Mouse (Mus musculus) thymus, postnatal 0 days (tissue): Measurements from ENCODE around the gene Usp39. TPM values are rescaled to one million over a fixed set of nuclear protein-coding genes. Genes with fewer than 3 reads are reported as not detected.

Experiments used
- DNase-seq: peaks from one replicate; pipeline ENCODE4 v3.0.0-alpha.2; 2015; ENCODE audit warnings: low spot score
- polyA plus RNA-seq: library from polyadenylated mRNA; unstranded; fragments of >200 nt; fragmentation: Nextera tagmentation; extraction: Ambion mirVana; gene quantifications from 2 replicates; pipeline ENCODE4 v1.2.1, GENCODE M21; 2015

Gene Usp39
- polyA plus RNA-seq, 1 experiment from 2014 or later = 51.1 TPM

DNA sequence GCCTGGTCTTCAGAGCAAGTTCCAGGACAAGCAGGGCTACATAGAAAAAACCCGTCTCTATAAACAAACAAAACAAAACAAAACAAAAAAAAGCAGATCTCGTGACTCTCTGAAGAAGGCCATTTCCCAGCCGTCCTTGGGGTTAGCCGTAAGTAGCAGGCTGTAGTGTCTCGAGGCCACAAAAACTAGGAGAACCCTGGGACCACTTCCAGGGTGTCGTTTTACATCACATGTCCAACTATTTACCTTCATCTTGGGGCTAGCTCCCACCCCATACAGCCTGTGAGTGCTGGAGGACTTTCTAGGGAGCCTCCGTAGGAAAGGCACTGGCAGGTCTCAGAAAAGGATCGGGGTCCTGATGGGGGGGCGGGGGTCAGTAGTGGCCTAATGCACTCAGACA is 41.5 kb downstream of the Usp39 start:
- DNase-seq = no peak

DNA sequence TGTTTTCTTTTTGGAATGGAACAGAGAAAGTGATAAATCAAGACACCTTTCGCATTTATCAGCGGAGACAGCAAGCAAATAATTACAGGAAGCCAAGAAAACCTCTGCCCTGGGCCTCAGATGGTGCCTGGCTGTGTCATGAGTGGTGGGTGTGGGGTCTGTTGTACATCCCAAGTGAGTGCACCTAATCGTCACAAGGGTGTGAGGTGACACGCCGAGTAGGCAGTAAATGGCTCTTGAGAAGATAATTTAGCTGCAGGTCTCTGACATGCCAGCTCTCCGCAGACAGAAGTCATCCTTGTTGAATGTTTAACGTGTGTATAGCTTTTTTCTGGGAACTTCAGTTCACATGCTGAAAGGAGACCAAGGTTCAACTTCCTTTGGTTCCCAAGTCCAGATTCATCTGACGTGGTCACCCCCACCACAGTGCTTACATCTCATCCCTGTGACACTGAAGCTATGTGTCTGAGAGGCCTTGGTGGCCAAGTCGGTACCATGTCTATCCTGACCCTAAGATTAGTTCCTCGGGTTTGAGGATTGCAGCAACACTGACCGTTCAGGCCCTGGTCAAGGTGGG is 42.5 kb downstream of the Usp39 start:
- DNase-seq = no peak

DNA sequence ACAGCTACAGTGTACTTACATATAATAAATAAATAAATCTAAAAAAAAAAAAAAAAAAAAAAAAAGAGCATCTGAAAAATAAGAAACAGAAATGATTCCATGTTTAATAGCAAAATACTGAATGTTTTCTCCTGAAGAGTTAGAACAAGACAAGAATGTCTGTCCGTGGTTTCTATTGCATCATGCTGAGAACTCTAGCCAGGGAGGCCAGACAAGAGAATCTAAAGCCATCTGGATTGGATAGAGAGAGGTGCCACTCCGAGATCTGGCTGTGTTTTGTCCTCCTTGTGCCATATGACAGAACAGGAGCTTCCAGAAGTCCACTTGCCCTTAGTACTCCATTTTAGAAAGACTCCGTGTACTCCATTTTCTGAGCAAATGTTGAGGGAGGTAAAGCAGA is 47.2 kb downstream of the Usp39 start:
- DNase-seq = no peak

DNA sequence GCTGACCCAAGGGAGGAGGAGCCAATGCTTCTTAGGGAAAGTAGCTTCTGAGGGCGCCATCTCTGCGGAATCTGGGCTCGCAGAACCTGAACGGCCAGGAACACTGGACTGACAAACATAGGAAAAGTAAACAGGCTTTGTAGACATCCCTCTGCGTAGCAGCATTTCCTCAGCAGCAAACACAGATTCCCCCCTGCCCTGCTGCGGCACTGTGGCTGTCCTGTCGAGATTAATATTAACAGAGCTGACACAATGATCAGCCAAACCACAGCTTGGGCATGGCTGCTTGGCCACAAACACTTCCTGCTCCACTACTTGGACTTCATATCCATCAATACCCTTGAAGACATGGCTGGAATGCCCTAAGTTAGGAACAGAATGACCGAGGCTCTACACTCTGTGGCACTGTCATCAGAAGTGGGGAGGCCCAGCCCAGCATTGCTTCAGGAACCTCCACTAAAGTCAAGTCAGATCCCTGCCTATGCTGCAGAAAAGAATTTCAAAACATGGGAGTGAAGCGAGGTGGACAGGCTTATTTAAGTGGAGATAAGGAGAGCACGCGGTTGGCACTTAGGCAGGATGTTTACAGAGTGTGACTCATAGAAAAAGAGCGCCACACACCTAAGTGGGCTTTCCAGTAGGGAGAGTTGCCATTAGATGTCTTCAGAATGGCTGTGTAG is 51.9 kb downstream of the Usp39 start:
- DNase-seq = no peak

DNA sequence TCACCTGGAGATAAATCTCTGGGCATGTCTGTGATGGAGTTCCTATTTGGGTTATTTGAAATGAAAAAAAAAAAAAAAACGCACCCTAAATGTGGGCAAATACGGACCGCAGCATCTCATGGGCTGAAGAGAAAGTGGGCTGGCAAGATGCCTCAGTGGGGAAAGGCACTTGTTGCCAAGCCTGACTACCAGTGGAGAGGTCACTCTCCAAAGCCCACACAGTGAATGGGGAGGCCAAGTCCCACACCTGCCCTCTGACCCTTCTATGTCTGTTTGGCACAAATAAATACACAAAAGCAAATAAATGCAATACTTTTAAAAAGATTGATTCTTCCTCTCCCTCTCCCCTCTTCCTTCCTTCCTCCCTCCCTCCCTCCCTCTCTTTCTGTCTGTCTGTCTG is 55.5 kb downstream of the Usp39 start:
- DNase-seq = no peak

DNA sequence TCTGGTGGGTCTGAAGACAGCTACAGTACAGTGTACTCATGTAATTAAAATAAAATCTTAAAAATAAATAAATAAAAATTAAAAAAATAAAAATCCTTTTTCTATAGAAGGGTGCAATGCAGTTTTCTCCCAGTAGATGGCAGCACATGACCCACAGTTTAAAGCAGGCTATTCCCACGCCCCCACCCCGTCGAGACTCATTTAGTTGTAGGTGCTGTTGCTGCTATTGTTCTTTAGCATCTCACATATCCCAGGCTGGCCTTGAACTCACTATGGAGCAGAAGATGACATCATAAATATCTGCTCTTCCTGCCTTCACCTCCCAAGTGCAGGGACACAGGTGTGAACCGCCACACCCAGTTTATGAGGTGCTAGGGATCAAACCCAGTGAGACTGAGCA is 61.1 kb downstream of the Usp39 start:
- DNase-seq = peak; percentile 47

DNA sequence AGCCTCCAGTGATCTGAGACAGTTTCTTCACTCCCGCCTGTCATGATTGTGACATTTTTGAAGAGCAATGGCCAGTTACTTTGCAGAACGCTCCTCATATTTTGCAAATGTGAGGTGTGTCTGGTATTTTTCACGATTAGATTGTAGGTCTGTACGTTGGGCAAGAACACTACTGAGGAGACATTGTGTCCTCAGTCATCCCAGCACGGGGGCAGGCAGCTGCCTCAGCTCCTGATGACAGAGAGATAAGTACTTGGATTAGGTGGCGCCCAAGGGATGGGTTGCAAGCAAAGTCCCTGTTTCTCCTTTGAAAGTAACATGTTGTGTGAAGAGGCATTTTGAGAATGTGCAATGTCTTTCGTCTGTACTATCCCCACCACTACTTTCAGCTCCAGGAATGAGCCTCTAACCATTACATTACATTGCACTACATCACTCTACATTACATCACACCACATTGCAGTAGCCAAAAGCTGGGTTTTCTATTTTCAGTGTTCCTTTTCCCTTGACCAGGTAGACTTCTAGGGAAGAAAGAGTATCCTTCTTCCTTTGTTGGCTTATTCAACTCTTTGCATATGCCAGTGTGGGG is 64.5 kb downstream of the Usp39 start:
- DNase-seq = no peak

DNA sequence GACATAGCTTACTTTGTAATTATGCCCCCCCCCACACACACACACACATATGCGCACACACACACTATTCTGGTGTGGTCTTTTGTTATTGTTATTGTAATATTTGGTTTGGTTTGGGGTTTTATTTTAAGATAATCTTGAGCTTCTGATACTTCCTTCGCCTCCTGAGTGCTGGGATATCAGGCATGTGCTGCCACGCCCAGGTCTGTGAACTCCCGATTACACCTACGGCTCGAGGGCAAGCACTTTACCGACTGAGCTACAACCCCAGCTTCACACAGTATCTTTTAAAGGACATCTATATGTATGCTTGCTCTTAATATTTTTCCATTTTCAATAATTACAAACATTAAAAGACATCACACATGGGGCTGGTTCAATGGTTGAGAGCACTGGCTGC is 65.5 kb downstream of the Usp39 start:
- DNase-seq = no peak

DNA sequence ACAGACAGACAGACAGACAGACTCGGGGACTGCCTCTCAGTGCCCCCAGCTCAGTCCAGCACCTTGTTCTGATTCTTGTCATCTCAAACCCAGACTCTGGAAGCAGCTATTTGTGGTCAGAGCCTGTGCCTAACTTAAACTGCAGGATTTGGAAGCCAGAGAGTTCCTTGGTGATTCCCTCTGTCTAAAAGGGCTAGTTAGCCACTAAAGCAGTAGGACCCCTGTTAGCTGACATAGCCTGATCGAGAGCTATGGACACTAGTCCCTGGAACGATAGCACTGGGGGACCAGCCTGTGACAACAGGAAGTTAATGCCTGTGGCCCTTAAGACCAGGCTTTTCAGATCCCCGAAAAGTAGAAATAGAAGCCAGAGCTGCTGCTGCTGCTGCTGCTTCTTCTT is 66.1 kb downstream of the Usp39 start:
- DNase-seq = no peak

DNA sequence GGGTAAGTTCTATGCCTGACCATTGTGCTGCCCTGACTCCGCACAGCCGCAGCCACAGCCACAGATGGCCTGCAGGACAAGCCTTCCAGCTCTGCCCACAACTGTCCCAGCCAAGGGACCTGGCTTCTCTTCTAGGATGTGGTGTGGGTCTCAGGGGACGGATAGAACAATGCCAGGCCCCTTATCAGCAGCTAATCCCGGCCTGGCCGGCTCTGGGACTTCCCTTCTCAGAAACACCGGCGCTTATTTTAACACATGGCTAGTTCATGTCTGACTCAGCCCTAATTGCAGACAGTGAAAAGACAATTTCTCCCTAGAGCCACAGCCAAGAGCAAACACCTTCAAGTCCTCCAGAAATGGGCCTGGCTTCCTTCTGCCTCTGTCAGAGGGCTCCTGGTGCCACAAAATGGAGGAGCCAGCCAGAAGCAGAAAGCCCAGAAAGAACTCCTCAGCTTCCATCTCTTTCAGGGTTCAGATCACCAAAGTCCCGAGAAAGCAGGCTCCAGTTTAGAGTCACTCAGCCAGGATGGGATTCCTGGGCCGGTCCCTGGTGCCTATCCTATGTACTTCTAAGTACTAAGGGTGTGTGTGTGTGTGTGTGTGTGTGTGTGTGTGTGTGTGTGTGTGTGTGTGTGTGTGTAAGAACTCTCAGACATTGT is 67.3 kb downstream of the Usp39 start:
- DNase-seq = no peak

DNA sequence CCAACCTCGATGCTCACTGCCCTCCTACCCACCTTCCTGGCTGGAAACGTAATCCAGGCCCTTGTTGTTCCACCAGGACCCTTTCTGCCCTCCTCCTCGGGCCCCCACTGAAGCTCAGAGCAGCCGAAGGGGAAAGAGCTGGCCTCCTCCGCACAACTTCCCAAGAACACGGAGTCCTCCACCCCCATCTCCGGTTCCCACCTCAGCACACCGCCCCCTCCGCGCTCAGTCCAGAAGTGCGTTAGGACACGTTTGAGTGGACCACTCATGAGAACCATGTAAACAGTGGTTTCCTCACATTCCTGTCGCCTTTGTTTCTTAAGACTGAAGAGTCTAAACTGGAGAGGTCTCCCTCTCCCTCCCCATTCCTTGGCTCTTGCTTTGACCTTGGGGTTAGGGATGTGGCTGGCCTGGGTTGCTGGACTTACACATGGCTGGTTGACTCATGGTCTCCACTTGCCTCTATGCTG is 68.0 kb downstream of the Usp39 start:
- DNase-seq = no peak

DNA sequence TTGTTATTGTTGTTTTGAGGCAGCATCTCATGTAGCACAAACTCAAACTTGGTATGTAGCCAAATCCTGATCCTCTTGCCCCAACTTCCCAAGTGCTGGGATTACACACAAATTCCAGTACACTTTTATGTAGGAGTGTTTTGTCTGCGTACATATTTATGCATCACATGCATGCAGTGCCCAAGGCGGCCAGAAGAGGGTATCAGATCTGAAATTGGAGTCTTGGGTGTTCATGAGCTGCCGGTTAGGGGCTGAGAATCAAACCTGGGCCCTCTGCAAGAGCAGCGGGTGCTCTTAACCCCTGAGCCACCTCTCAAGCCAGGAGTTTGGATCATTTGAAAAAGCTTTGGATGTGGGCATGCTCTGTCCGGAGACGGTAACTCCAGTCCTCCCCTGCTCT is 68.8 kb downstream of the Usp39 start:
- DNase-seq = no peak

DNA sequence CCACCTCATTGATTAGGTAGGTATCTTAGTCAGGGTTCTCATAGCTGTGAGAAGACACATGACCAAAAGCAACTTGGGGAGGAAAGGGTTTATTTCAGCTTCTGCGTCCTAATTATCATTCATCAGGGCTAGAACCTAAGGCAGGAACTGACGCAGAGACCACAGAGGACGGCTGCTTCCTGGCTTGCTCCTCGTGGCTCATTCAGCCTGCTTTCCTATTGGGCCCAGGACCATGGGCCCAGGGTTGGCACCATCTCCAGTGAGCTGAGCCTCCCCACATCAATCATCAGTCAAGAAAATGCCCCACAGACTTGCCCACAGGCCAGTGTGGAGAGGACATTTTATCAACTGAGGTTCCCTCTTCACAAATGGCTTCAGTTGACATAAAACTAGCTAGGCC is 69.5 kb downstream of the Usp39 start:
- peak; percentile 8 for DNase-seq

DNA sequence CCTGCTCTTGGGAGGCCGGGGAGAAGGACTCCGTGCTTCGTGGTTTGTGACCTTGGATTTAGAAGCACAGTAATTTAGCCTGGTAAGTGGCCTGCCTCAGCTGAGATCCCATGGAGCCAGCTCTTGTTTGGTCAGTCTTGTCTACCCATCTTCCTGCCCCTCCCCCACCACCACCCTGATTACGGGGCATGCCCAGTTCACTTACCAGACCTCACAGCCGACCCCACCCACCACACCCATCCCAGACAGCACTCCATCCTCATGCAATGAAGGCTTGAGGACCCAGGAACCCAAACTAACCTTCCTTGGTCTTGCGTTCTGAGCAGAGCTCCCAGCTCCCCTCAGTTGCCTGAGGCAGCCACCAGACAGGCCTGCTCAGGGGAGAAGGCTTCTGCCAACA is 71.8 kb downstream of the Usp39 start:
- DNase-seq = no peak

DNA sequence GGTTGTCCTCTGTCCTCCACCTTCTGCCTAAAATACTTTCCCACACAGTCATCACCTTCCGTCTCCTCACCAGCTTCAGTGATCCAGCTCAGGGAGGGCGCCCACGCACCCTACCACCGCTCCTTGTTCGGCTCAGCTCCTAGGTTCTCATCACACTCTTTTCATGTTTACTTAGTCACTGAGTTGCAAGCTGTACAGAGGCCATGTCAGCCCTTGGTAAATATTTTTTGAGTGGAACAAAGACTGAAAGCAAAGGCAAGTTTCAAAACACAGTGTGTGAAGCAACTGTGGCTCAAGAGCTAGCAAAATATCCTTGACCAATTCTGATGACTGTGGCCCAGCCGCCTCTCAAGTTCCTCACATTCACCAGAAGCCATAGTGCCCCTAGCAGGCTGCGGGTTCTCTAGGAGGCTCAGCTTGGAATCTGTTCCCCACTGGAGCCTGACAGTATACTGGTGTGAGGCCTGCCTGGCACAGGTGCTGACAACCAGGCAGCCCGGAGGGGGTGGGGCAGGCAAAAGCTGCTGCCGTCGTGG is 72.8 kb downstream of the Usp39 start:
- no peak for DNase-seq

DNA sequence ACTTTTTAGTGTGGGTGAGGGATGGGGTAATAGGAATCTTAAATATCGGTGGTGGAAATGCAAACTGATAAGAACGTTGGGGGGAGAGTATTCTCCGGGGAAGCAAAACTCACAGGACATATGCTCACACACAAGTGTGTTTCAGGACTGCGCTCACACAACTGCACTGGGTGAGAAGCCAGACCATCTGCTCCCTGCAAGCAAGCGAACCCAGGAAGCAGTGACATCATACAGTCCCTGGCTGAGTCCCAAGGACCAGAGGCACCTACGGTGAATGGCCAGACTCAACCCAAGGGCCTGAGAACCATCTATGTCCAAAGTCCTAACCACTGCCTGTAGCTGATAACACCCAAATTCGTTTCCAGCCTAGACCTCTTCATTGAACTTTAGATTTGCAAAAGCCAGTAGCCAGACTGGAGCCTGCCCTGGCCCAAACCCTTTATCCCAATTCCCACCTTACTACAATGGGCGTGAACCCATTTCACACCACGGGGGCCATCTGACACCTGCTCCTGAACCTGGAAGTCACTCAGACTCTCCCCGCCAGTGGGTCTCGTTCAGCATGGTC is 73.9 kb downstream of the Usp39 start:
- no peak for DNase-seq

DNA sequence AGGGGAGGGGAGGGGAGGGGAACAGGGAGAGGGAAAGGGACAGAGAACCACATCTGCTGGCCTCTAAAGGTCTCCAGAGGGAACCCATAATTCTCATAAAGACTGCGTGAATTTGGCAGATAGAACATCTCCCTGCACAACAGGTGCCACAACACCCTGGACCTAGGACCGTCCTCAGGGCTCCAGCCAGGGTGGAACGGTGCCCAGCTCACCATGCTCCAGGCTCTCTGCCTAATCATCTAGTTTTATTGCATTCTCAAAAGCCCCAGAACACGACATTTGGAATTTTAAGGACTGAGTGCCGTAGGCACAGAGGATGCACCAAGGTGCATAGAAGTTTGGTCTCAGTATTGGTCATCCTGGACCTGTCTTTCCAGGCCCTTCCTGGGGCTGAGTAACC is 74.7 kb downstream of the Usp39 start:
- DNase-seq = no peak

Other genes with a start within 250 kb of the Usp39 start
- gene St3gal5, start 247.6 kb downstream of the Usp39 start, polyA plus RNA-seq = 2.6 TPM in 2 replicates
- 2.1 and 3.9 TPM in 2 replicates for gene Atoh8, start 109.6 kb downstream of the Usp39 start, polyA plus RNA-seq
- 0.21 TPM in 1 of 2 replicates, not detected in the other for gene Sftpb, start 40.6 kb downstream of the Usp39 start, polyA plus RNA-seq
- 31.7 and 32.5 TPM in 2 replicates for gene 0610030E20Rik, start 2.1 kb upstream of the Usp39 start, polyA plus RNA-seq
- gene Tmem150a, start 10.3 kb upstream of the Usp39 start, polyA plus RNA-seq = 1.6 and 1.9 TPM in 2 replicates
- 135 and 138 TPM in 2 replicates for gene Rnf181, start 21.8 kb upstream of the Usp39 start, polyA plus RNA-seq
- gene Vamp5, start 35.3 kb upstream of the Usp39 start, polyA plus RNA-seq = 24.7 and 29.0 TPM in 2 replicates
- gene Vamp8, start 45.5 kb upstream of the Usp39 start, polyA plus RNA-seq = 160 and 167 TPM in 2 replicates
- gene Ggcx, start 69.1 kb upstream of the Usp39 start, polyA plus RNA-seq = 7.0 and 7.3 TPM in 2 replicates
- 356 and 359 TPM in 2 replicates for gene Mat2a, start 94.4 kb upstream of the Usp39 start, polyA plus RNA-seq
- 0.14 and 0.23 TPM in 2 replicates for gene Sh2d6, start 176.5 kb upstream of the Usp39 start, polyA plus RNA-seq
- 62.4 and 63.4 TPM in 2 replicates for gene Capg, start 199.2 kb upstream of the Usp39 start, polyA plus RNA-seq